Mouse (Mus musculus) stomach, embryonic 16.5 days (tissue): ENCODE data around the gene Nags. TPM values are rescaled to one million over a fixed set of nuclear protein-coding genes. Genes with fewer than 3 reads are reported as not detected.
A peak's percentile ranks its signal among the peaks of the same experiment; 100 is the strongest.

ENCODE experiments used
- ATAC-seq: fragments of 200-750 bp; cut with Nextera tagmentation; 2 replicates; pipeline ENCODE4 v1.8.0; 2017; ENCODE audit warnings: moderate number of reproducible peaks, moderate TSS enrichment; ENCODE audit not compliant: insufficient read depth, low FRiP score
- H3K27ac ChIP-seq: fragments of 300-500 bp; sonication (generic); 2 replicates; pipeline ENCODE4 v1.5.1; 2014; ENCODE audit warnings: low read length
- H3K27me3 ChIP-seq: fragments of 300-500 bp; sonication (generic); 2 replicates; pipeline ENCODE4 v1.6.1; 2014; ENCODE audit warnings: low read length, control low read depth, mixed read lengths; ENCODE audit not compliant: control insufficient read depth, insufficient read depth
- H3K36me3 ChIP-seq: fragments of 300-500 bp; sonication (generic); 2 replicates; pipeline ENCODE4 v1.6.1; 2014; ENCODE audit warnings: low read length; ENCODE audit not compliant: control insufficient read depth, insufficient read depth
- H3K4me1 ChIP-seq: fragments of 300-500 bp; sonication (generic); 2 replicates; pipeline ENCODE4 v1.6.1; 2014; ENCODE audit warnings: low read length, control low read depth, mixed read lengths; ENCODE audit not compliant: control insufficient read depth, insufficient read depth
- H3K4me2 ChIP-seq: fragments of 300-500 bp; sonication (generic); 2 replicates; pipeline ENCODE4 v1.6.1; 2014; ENCODE audit warnings: low read depth, low read length, mixed read lengths
- H3K4me3 ChIP-seq: fragments of 300-500 bp; sonication (generic); replicated peaks from 2 replicates; pipeline ENCODE4 v1.5.1; 2014; ENCODE audit warnings: mild to moderate bottlenecking, low read length
- H3K9ac ChIP-seq: fragments of 300-500 bp; sonication (generic); 2 replicates; pipeline ENCODE4 v1.6.1; 2014; ENCODE audit warnings: low read length
- H3K9me3 ChIP-seq: fragments of 300-500 bp; sonication (generic); replicated peaks from 2 replicates; pipeline ENCODE4 v1.6.1; 2016; ENCODE audit warnings: low read length, control low read depth; ENCODE audit not compliant: control insufficient read depth
- WGBS: fragments of 180-500 bp; shearing (Covaris S2); extraction: QIAGEN DNeasy Blood & Tissue Kit; methylation state at CpG from one replicate; pipeline ENCODE4 v1.1.7; 2014; 5-methylcytosine and 5-hydroxymethylcytosine counted together
- polyA plus RNA-seq: library from polyadenylated mRNA; unstranded; fragments of >200 nt; fragmentation: Nextera tagmentation; extraction: Ambion mirVana; gene quantifications from 2 replicates; pipeline ENCODE4 v1.2.1, GENCODE M21; 2015

The Nags gene
- polyA plus RNA-seq, result 3.2 and 4.2 TPM in 2 replicates

DNA sequence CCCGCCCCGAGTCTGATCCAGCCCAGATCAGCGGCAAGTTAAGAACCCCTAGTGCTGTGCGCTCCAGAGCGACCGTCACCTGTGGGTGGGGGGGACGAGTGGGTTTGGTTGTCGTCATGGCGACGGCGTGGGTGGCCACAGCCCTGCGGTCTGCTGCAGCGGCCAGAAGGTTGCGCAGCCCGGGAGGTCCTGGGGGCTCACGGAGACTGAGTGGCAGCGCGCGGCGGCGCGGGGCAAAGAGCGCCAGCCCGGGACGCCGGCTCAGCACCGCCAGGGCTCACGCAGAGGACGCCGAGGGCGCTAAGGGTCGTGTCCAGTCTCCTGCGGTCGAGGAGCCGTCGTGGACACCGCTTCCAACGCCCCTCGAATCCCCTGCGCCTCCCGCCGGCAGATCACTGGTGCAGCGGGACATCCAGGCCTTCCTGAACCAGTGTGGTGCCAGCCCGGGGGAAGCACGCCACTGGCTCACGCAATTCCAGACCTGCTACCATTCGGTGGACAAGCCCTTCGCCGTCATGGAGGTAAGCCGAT is at the start of gene Nags:
Gene Nags (plus strand): TSS at position 43 of the 531 bp plus-strand sequence.
- Histone ChIP-seq H3K4me2 (peak within 1 kb of the TSS; percentile 44), H3K27me3 (peaks cover 45% of the 10 kb centered on the region), H3K4me1 (no peaks in the 10 kb centered on the region), H3K4me3 (peak within 1 kb of the TSS; percentile 30), H3K9me3 (no peaks in the 10 kb centered on the region), H3K36me3 (no peaks in the 10 kb centered on the region), H3K9ac (peak within 1 kb of the TSS; percentile 17; the same call in 1 of the 2 replicates), H3K27ac (no peak within 1 kb of the TSS)
- WGBS, result 2% methylated on average over 50 of the region's 50 CpGs
- 0 out of 2 replicates have a peak, but pooled peaks have one; percentile 8 for ATAC-seq

DNA sequence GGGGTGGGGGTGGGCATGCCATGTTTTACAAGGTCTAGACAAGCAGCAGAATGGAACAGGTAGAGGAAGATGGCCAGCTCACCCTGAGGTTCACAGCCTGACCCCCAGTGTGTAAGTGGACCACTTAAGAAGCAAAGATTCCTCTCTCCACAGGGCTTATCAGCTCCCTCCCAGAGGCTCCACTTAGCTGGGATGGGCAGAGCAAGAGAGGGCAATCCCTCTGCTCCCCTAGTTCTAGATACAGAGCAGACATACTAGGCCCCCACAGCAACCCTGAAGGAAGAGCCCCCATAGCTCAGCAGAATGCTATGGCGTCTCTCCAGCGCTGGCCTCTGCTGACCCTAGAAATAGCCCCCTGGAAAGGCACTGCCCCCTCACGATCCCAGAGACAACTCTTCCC is 49.6 kb upstream of the Nags start:
- Histone ChIP-seq H3K4me3 (no peak overlapping the region), H3K4me2 (no peak overlapping the region)

DNA sequence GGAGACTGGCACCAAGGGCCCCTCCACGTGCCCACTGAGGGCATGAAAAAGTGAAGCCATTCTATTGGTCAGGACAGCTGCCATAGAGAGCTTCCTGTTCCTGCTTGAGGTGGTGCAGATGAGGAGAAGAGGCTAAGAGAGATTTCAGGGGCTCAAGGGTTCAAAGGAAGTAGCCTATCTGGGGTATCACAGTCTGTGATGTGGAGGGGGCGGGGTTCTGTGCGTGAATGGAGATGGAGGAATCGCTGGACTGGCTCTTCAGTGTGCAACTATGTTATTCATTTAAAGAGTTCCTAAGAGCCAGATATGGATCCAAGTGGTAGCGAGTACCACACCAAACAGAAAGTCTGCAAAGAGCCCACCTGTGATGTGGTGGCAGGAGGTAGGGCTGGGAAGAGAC is 48.9 kb upstream of the Nags start:
- Histone ChIP-seq H3K4me3 (peak overlapping the region; percentile 36), H3K27ac (peak overlapping the region; percentile 74), H3K4me2 (peak overlapping the region; percentile 52), H3K36me3 (no peaks in the 10 kb centered on the region), H3K4me1 (peaks cover 11% of the 10 kb centered on the region; the same call in 1 of the 2 replicates), H3K9ac (no peak overlapping the region), H3K9me3 (no peaks in the 10 kb centered on the region), H3K27me3 (no peaks in the 10 kb centered on the region)
- no peak for ATAC-seq
- WGBS, result 66% methylated on average over 5 of the region's 5 CpGs

More for the DNA sequence above, 49.6 kb upstream of the Nags start:
- WGBS, result 78% methylated on average over 3 of the region's 3 CpGs
- no peaks in the 10 kb centered on the region for H3K9me3 ChIP-seq
- ATAC-seq, result no peak
- no peaks in the 10 kb centered on the region for H3K27me3 ChIP-seq
- H3K9ac ChIP-seq, result peak overlapping the region; percentile 10; the same call in 1 of the 2 replicates
- H3K4me1 ChIP-seq, result peaks cover 11% of the 10 kb centered on the region; the same call in 1 of the 2 replicates
- H3K36me3 ChIP-seq, result no peaks in the 10 kb centered on the region
- H3K27ac ChIP-seq, result no peak overlapping the region; the same call in 1 of the 2 replicates

DNA sequence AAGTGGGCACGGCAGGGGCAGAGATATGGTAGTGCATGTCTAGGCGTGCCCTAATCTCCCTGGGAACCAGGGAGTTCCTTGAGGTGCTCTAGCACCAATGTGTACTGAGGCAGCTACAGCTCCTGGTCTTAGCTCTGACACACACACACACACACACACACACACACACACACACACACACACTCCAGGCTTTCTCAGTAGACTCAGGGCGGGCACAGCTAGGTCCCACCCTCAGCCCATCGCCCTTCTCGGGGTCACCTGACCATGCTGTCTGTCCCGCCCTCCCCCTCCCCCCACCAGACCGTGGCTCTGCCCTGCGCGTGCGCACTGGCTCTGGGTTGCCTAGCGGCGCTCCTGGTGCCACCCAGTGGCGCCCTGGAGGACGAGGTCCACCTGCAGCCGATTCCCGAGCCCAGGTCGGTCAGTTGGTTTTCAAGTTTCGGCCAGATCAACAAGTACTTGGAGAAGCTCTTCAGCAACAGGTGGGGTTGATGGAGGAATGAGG is 48.4 kb upstream of the Nags start:
- peak overlapping the region; percentile 74 for H3K27ac ChIP-seq
- H3K9me3 ChIP-seq, result no peaks in the 10 kb centered on the region
- H3K36me3 ChIP-seq, result no peaks in the 10 kb centered on the region
- H3K9ac ChIP-seq, result peak overlapping the region; percentile 62
- ATAC-seq, result peak; percentile 94
- peak overlapping the region; percentile 52 for H3K4me2 ChIP-seq
- H3K4me1 ChIP-seq, result peaks cover 12% of the 10 kb centered on the region; the same call in 1 of the 2 replicates
- H3K4me3 ChIP-seq, result peak overlapping the region; percentile 36
- no peaks in the 10 kb centered on the region for H3K27me3 ChIP-seq
- WGBS, result 2% methylated on average over 18 of the region's 18 CpGs

DNA sequence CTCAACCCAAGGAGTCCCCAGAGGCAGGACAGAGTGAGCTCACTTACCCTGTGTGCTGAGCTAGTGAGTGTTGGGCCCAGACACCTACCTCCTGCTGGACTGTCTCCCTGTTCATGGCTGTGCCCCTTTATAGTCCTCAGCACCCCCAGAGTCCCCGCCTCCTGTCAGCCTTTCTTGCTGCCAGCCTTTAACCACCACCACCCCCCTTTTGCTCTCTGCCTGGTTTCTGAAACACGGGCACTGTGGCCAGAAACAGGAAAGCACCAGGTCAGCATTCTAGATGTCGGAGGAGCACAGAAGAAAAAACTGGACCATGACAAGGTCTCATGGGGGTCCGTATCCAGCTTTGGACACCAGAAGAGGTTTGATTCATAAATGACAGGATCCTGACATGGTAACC is 44.1 kb upstream of the Nags start, which contains the start of gene Ppy:
Gene Ppy (minus strand): TSS at position 101 of the 400 bp plus-strand sequence.
- Histone ChIP-seq H3K27me3 (peaks cover 20% of the 10 kb centered on the region), H3K9ac (peak within 1 kb of the TSS; percentile 17; the same call in 1 of the 2 replicates), H3K4me2 (no peak within 1 kb of the TSS), H3K27ac (no peak within 1 kb of the TSS), H3K9me3 (no peaks in the 10 kb centered on the region), H3K4me3 (no peak within 1 kb of the TSS), H3K4me1 (peaks cover 15% of the 10 kb centered on the region; the same call in 1 of the 2 replicates), H3K36me3 (no peaks in the 10 kb centered on the region)
- WGBS, result 84% methylated on average over 4 of the region's 4 CpGs
- no peak for ATAC-seq

DNA sequence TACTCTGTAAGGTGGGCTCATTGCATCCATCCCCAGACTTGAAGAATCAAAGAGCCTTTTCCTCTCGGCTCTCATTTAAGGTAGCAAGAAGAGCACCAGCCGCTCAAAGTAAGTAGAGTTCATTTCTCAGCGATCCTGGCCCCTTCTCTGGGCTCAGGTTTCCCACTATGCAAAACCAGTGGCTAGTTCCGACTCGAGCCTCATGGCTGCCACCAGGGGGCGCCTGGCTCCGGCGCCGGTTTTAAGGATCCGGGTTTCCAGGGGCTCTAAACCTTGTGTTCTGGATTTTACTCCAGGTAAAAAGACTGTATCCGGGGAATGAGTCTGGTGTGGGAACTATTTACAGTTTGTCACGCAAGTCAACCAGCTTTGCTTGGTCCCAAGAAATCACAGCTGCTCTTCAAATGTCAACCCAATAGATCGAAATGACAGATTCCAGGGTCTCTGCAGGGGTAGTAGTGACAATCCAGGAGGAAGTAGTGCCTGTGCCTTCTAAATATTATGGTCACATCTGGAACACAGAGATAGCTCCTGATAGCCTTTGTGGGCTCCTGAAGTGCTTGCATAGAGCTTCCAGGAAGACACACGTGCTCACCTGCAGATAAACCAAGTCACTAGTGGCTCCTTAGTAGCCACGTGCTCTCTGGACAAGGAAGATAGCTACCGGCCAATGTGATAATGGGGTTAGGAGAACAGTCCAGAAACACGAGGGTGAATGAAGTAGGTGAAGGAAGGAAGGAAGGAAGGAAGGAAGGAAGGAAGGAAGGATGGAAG is 42.6 kb upstream of the Nags start:
- H3K27me3 ChIP-seq, result peaks cover 35% of the 10 kb centered on the region
- H3K9me3 ChIP-seq, result no peaks in the 10 kb centered on the region
- no peak overlapping the region for H3K4me3 ChIP-seq
- H3K4me2 ChIP-seq, result no peak overlapping the region
- no peak for ATAC-seq
- H3K4me1 ChIP-seq, result 0 out of 2 replicates have a peak, but pooled peaks cover 5% of the 10 kb centered on the region
- H3K36me3 ChIP-seq, result no peaks in the 10 kb centered on the region
- H3K27ac ChIP-seq, result no peak overlapping the region
- 18% methylated on average over 17 of the region's 17 CpGs for WGBS
- H3K9ac ChIP-seq, result peak overlapping the region; percentile 17; the same call in 1 of the 2 replicates

DNA sequence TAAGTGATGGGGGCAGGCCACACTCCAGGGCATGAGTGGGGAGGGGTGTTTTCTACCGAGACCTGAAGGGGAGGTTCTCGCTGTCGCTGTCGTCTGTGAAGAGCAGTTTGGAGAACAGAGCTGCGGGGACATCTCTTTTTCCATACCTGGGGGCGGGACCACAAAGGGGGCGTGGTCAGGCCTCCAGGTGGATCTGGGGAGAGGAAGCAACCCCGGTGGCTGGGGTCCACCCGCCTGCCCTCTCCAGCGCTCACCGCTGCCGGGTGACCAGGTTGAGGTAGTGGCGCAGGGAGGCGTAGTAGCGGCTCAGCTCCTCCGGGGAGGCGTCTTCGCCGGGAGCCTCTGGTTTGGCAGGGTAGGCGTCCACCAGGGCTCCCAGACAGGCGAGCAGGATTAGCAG is 38.4 kb upstream of the Nags start:
- no peak for ATAC-seq
- no peak overlapping the region for H3K4me3 ChIP-seq

DNA sequence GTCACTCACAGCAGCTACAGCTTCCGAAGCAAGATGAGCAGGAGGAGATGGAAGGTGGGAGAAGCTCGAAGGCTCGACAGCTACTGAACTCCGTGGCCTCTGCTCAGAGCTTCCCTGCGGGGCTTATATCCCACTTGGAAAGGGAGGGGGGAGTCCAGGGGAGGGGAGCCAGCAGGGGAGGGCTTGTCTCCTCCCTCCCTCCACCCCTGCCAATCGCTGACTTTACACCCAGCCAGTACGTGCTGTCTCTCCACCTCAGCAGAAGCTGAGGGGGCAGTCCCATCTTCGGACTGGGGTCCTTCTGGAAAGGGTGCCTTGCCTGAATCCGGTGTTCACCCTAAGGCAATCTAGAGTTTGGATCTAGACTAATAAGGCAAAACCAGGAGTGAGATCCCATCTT is 37.6 kb upstream of the Nags start, which contains the start of gene Pyy:
Gene Pyy (minus strand): TSS at position 101 of the 400 bp plus-strand sequence.
- 11% methylated on average over 9 of the region's 9 CpGs for whole genome bisulfite sequencing
- ATAC-seq, result no peak
- H3K4me2 ChIP-seq, result 0 out of 2 replicates have a peak within 1 kb of the TSS, but pooled peaks have one; percentile 26
- no peaks in the 10 kb centered on the region for H3K9me3 ChIP-seq
- H3K4me1 ChIP-seq, result no peaks in the 10 kb centered on the region
- no peaks in the 10 kb centered on the region for H3K36me3 ChIP-seq
- peaks cover 41% of the 10 kb centered on the region for H3K27me3 ChIP-seq
- no peak within 1 kb of the TSS for H3K9ac ChIP-seq
- H3K27ac ChIP-seq, result no peak within 1 kb of the TSS
- no peak within 1 kb of the TSS for H3K4me3 ChIP-seq

More for the DNA sequence above, 38.4 kb upstream of the Nags start:
- Histone ChIP-seq H3K4me1 (0 out of 2 replicates have a peak, but pooled peaks cover 5% of the 10 kb centered on the region), H3K36me3 (no peaks in the 10 kb centered on the region), H3K9me3 (no peaks in the 10 kb centered on the region), H3K9ac (no peak overlapping the region), H3K27ac (no peak overlapping the region), H3K4me2 (0 out of 2 replicates have a peak overlapping the region, but pooled peaks have one; percentile 26), H3K27me3 (peaks cover 44% of the 10 kb centered on the region)
- WGBS, result 1% methylated on average over 21 of the region's 21 CpGs

DNA sequence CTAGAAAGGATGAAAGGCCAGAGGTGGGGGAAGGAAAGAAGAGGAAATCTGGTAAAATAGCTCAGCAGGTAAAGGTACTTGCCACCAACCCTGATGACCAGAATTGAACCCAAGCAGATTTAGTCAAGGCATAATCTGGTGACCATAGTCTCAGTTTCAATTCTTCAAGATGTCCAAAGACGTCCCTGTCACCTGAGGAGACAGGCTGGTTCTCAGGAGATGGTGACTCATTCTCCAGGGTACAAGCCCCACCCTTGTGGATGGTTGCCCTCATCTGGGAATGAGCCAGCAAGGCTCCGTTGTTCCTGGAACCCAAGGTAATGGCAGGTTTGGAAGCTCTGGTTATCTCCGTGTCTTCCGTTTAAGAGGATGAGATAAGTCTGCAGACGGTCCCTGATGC is 33.7 kb upstream of the Nags start:
- Histone ChIP-seq H3K4me2 (no peak overlapping the region), H3K27me3 (peaks cover 20% of the 10 kb centered on the region), H3K4me3 (no peak overlapping the region), H3K27ac (no peak overlapping the region), H3K9ac (no peak overlapping the region), H3K9me3 (no peaks in the 10 kb centered on the region), H3K36me3 (no peaks in the 10 kb centered on the region), H3K4me1 (no peaks in the 10 kb centered on the region)
- ATAC-seq, result no peak
- 49% methylated on average over 5 of the region's 5 CpGs for WGBS
